Mouse (Mus musculus): Measurements from ENCODE around the gene Qrfp.

DNA sequence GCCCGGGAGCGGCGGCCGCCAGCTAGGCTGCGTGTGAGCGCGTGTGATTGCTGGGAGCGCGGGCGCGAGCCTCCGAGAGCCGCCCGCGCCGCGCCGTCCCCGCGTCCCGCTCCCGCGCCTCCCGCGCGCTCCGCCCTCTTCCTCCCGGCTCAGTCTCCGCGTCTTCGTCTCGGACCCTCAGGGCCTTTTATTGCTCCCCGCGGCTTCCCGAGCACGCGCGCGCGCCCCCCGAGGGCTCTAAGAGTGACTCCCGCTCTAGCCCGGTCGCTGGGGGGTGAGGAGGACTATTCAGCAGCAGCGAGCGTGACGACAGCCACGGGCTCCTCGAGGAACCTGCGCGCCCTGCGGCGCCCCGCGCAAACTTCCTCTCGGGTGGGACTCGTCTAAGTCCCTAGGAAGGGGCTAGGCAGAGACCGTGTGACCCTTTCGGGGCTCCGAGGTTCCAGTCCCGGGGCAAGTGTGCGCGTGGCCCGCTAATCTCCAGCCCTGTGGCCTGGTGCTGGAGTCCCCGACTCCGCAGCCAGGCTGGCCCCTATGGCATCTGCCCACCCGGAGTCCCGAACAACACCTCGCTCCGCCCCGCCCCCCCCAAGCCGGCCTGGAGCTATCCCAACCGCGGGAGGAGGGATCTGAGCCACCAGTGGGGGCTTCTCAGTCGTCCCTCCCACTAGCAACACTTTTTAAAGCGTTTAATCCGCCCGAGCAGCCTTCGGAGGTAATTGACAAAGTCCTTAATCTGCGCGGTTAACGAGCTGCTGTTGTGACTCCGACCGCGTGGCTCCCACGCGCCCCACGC is 35.7 kb upstream of the Qrfp start, which contains the start of gene Fibcd1:
- TF ChIP-seq POLR2A (IDR thresholded peaks at IDR 0.05; ENCODE audit: low read depth, low read length) = no peak
- no peak for TF ChIP-seq CTCF (conservative IDR thresholded peaks at IDR 0.05; ENCODE audit: insufficient read depth, insufficient read length, low read depth, low read length)
